ENCODE assay signal across 10 mouse cellular contexts in genomic region chr16:45098886-45099210, GRCm38 (mm10). TPM values are rescaled to one million over a fixed set of nuclear protein-coding genes. Genes with fewer than 3 reads are reported as not detected.
DNase-seq lines count a peak whose midpoint lies in the region; ATAC-seq and TF ChIP-seq lines count a peak whose summit lies in the region.
"Had no signal": no experiment of that assay in that cellular context is flagged by ENCODE, and none has a peak within 500 bp of the region (broad histone marks: within the 10 kb centered on the region; RNA-seq: fewer than 3 reads in every experiment).

No protein-coding gene starts in this region.

- no peak overlapping the region for H3K4me3 ChIP-seq in heart, embryonic 12.5 days
- H3K4me3 ChIP-seq in lung, embryonic 14.5 days (ENCODE audit: low read depth, low read length) = no peak overlapping the region
- no peak overlapping the region for H3K4me3 ChIP-seq in lung, adult 2 months (replicated peaks; ENCODE audit: extremely low read depth, low read depth, low read length)
- peak overlapping the region; percentile 30; the same call in 1 of the 2 replicates for H3K4me3 ChIP-seq in heart, embryonic 16.5 days (ENCODE audit: low read length)
- H3K4me3 ChIP-seq in stomach, embryonic 15.5 days (replicated peaks) = peak overlapping the region; percentile 11; the same call in 1 of the 2 replicates

- 71% methylated on average over 6 of the region's 6 CpGs for WGBS in heart, embryonic 12.5 days
- 54% methylated on average over 6 of the region's 6 CpGs for WGBS in lung, embryonic 14.5 days
- WGBS in lung, adult 2 months = 67% methylated on average over 6 of the region's 6 CpGs
- WGBS in heart, embryonic 16.5 days = 69% methylated on average over 6 of the region's 6 CpGs
- 49% methylated on average over 6 of the region's 6 CpGs for WGBS in stomach, embryonic 15.5 days

- no peaks in the 10 kb centered on the region for H3K27me3 ChIP-seq in heart, embryonic 12.5 days (replicated peaks)
- no peaks in the 10 kb centered on the region for H3K27me3 ChIP-seq in lung, embryonic 14.5 days (ENCODE audit: insufficient read depth, low read length)
- H3K27me3 ChIP-seq in heart, embryonic 16.5 days (ENCODE audit: control insufficient read depth, insufficient read depth, low read length) = no peaks in the 10 kb centered on the region
- H3K27me3 ChIP-seq in stomach, embryonic 15.5 days (replicated peaks) = no peaks in the 10 kb centered on the region

- H3K9me3 ChIP-seq in heart, embryonic 12.5 days (replicated peaks) = no peaks in the 10 kb centered on the region
- H3K9me3 ChIP-seq in lung, embryonic 14.5 days (ENCODE audit: low read depth, low read length) = no peaks in the 10 kb centered on the region
- H3K9me3 ChIP-seq in heart, embryonic 16.5 days (replicated peaks; ENCODE audit: control insufficient read depth, low read length) = no peaks in the 10 kb centered on the region
- H3K9me3 ChIP-seq in stomach, embryonic 15.5 days = no peaks in the 10 kb centered on the region

- peaks cover 66% of the 10 kb centered on the region for H3K4me1 ChIP-seq in heart, embryonic 12.5 days (replicated peaks)
- H3K4me1 ChIP-seq in lung, embryonic 14.5 days (ENCODE audit: insufficient read depth) = peaks cover 12% of the 10 kb centered on the region; the same call in 1 of the 2 replicates
- 0 out of 2 replicates have a peak, but pooled peaks cover 2% of the 10 kb centered on the region for H3K4me1 ChIP-seq in lung, adult 2 months (ENCODE audit: control insufficient read depth, insufficient read depth, low read length)
- H3K4me1 ChIP-seq in heart, embryonic 16.5 days (ENCODE audit: control insufficient read depth, insufficient read depth, low read length) = peaks cover 45% of the 10 kb centered on the region
- no peaks in the 10 kb centered on the region for H3K4me1 ChIP-seq in stomach, embryonic 15.5 days

- peaks cover 6% of the 10 kb centered on the region; the same call in 1 of the 2 replicates for H3K36me3 ChIP-seq in heart, embryonic 12.5 days
- no peaks in the 10 kb centered on the region for H3K36me3 ChIP-seq in lung, embryonic 14.5 days (ENCODE audit: insufficient read depth)
- H3K36me3 ChIP-seq in heart, embryonic 16.5 days (ENCODE audit: control insufficient read depth, insufficient read depth) = no peaks in the 10 kb centered on the region
- H3K36me3 ChIP-seq in stomach, embryonic 15.5 days = no peaks in the 10 kb centered on the region

- no peak overlapping the region for H3K9ac ChIP-seq in heart, embryonic 12.5 days
- H3K9ac ChIP-seq in lung, embryonic 14.5 days = no peak overlapping the region
- no peak overlapping the region for H3K9ac ChIP-seq in heart, embryonic 16.5 days (ENCODE audit: low read length)
- no peak overlapping the region for H3K9ac ChIP-seq in stomach, embryonic 15.5 days

- H3K27ac ChIP-seq in heart, embryonic 12.5 days (ENCODE audit: poor library complexity, severe bottlenecking) = no peak overlapping the region
- no peak overlapping the region for H3K27ac ChIP-seq in lung, embryonic 14.5 days (ENCODE audit: low read depth)
- no peak overlapping the region; the same call in 1 of the 2 replicates for H3K27ac ChIP-seq in heart, embryonic 16.5 days (ENCODE audit: low read length)
- peak overlapping the region; percentile 61; the same call in 1 of the 2 replicates for H3K27ac ChIP-seq in stomach, embryonic 15.5 days

- TF ChIP-seq CTCF in lung, embryonic 14.5 days (IDR thresholded peaks at IDR 0.05; ENCODE audit: low read depth) = no peak
- TF ChIP-seq CTCF in lung, adult 2 months (IDR thresholded peaks at IDR 0.05; ENCODE audit: insufficient read depth, low read length) = no peak

- ATAC-seq in heart, embryonic 12.5 days (ENCODE audit: insufficient number of reproducible peaks, low FRiP score) = no peak
- ATAC-seq in lung, embryonic 14.5 days (ENCODE audit: insufficient read depth) = no peak
- no peak for ATAC-seq in heart, embryonic 16.5 days (replicated peaks; ENCODE audit: extremely low read depth, insufficient read depth, low FRiP score)
- no peak for ATAC-seq in stomach, embryonic 15.5 days (ENCODE audit: insufficient read depth, low FRiP score, low read depth)
- ATAC-seq: midbrain, embryonic 16.5 days had no signal

- DNase-seq in heart, postnatal 25 days (ENCODE audit: low spot score) = no peak
- no peak for DNase-seq in lung, embryonic 14.5 days
- DNase-seq in lung, adult 2 months = no peak
- DNase-seq in ovary, postnatal 14 days (ENCODE audit: low spot score) = no peak
- no peak for DNase-seq in cerebellum, postnatal 25 days
- DNase-seq: thymus, adult 18-20 months had no signal

- no peak for TF ChIP-seq POLR2A in lung, adult 2 months (IDR thresholded peaks at IDR 0.05; ENCODE audit: borderline replicate concordance, extremely low read depth, low read depth, low read length)

- peak overlapping the region; percentile 87 for H3K4me2 ChIP-seq in heart, embryonic 12.5 days
- peak overlapping the region; percentile 65 for H3K4me2 ChIP-seq in lung, embryonic 14.5 days
- H3K4me2 ChIP-seq in heart, embryonic 16.5 days (ENCODE audit: low read depth, low read length) = peak overlapping the region; percentile 62
- H3K4me2 ChIP-seq in stomach, embryonic 15.5 days = peak overlapping the region; percentile 51

- intact Hi-C loops in heart, postnatal 25 days (cut with DNase I) = loop anchor here (10.0 kb wide), 1 partner anchor 614 kb away; no protein-coding TSS in a partner anchor

RNA-seq across cellular contexts. Expression of gene Ccdc80, which starts 5.6 kb away (rescaled TPM):
- polyA plus RNA-seq in heart, embryonic 12.5 days (2016; fragmentation: Nextera tagmentation; extraction: Ambion mirVana) = 102 TPM in 2 replicates
- 10 to 100 TPM; 83.0 to 90.7 TPM for total RNA-seq in heart, postnatal 25 days (2021)
- 71.1 and 72.0 TPM in 2 replicates for polyA plus RNA-seq in lung, embryonic 14.5 days (2014; fragmentation: Nextera tagmentation; extraction: Ambion mirVana)
- 19.6 and 20.0 TPM in 2 replicates for polyA plus RNA-seq in lung, adult 2 months (2012; rRNA removed)
- polyA plus RNA-seq in heart, embryonic 16.5 days (2015; fragmentation: Nextera tagmentation; extraction: Ambion mirVana) = 77.5 and 80.0 TPM in 2 replicates
- 93.9 and 98.3 TPM in 2 replicates for polyA plus RNA-seq in stomach, embryonic 15.5 days (2015; fragmentation: Nextera tagmentation; extraction: Ambion mirVana)

RNA-seq across cellular contexts. Expression of gene Slc35a5, which starts 59.7 kb away (rescaled TPM):
- polyA plus RNA-seq in heart, embryonic 12.5 days (2016; fragmentation: Nextera tagmentation; extraction: Ambion mirVana) = 15.2 and 19.6 TPM in 2 replicates
- total RNA-seq in heart, postnatal 25 days (2021) = 10 to 100 TPM; 10.9 to 11.0 TPM
- 17.4 and 19.6 TPM in 2 replicates for polyA plus RNA-seq in lung, embryonic 14.5 days (2014; fragmentation: Nextera tagmentation; extraction: Ambion mirVana)
- polyA plus RNA-seq in lung, adult 2 months (2012; rRNA removed) = 11.6 and 18.9 TPM in 2 replicates
- 14.5 and 17.4 TPM in 2 replicates for polyA plus RNA-seq in heart, embryonic 16.5 days (2015; fragmentation: Nextera tagmentation; extraction: Ambion mirVana)
- 16.7 and 20.0 TPM in 2 replicates for polyA plus RNA-seq in stomach, embryonic 15.5 days (2015; fragmentation: Nextera tagmentation; extraction: Ambion mirVana)

RNA-seq across cellular contexts. Expression of gene Atg3, which starts 59.7 kb away (rescaled TPM):
- polyA plus RNA-seq in heart, embryonic 12.5 days (2016; fragmentation: Nextera tagmentation; extraction: Ambion mirVana) = 31.2 and 35.0 TPM in 2 replicates
- total RNA-seq in heart, postnatal 25 days (2021) = 10 to 100 TPM; 19.1 to 22.1 TPM
- 37.7 and 38.4 TPM in 2 replicates for polyA plus RNA-seq in lung, embryonic 14.5 days (2014; fragmentation: Nextera tagmentation; extraction: Ambion mirVana)
- 18.5 and 28.1 TPM in 2 replicates for polyA plus RNA-seq in lung, adult 2 months (2012; rRNA removed)
- polyA plus RNA-seq in heart, embryonic 16.5 days (2015; fragmentation: Nextera tagmentation; extraction: Ambion mirVana) = 32.4 and 34.0 TPM in 2 replicates
- 42.4 and 43.7 TPM in 2 replicates for polyA plus RNA-seq in stomach, embryonic 15.5 days (2015; fragmentation: Nextera tagmentation; extraction: Ambion mirVana)

Comparison
In these comparisons a context has a peak if more than half of its experiments do, and no peak if none do; other contexts are left out.
1. H3K4me3 ChIP-seq: peak in heart, embryonic 16.5 days (single experiment) and stomach, embryonic 15.5 days (single experiment); none in heart, embryonic 12.5 days (single experiment), lung, embryonic 14.5 days (single experiment) and lung, adult 2 months (single experiment).
2. Peak in every context shown above with its lines, with median percentiles within 50 percentile points of each other: H3K4me2 ChIP-seq.